Mouse (Mus musculus) embryonic fibroblast, embryonic 13.5 days (primary cell): ENCODE data around the gene Grtp1. TPM values are rescaled to one million over a fixed set of nuclear protein-coding genes. Genes with fewer than 3 reads are reported as not detected.

Experiments used
- H3K27ac ChIP-seq: 2 replicates; pipeline ENCODE4 v1.5.1; 2012; ENCODE audit warnings: low read length, control low read depth, inconsistent platforms; ENCODE audit not compliant: insufficient read depth
- H3K4me1 ChIP-seq: 2 replicates; pipeline ENCODE4 v1.6.1; 2011; ENCODE audit warnings: low read length; ENCODE audit not compliant: control insufficient read depth, insufficient read depth
- H3K4me3 ChIP-seq: 2 replicates; pipeline ENCODE4 v1.5.1; 2011; ENCODE audit warnings: mild to moderate bottlenecking, control low read depth, low read length; ENCODE audit not compliant: insufficient read depth
- CTCF ChIP-seq: IDR thresholded peaks from 2 replicates; pipeline ENCODE4 v1.5.1; 2011; ENCODE audit warnings: mild to moderate bottlenecking, control low read depth, low read length, moderate library complexity, borderline replicate concordance; ENCODE audit not compliant: insufficient read depth
- POLR2A ChIP-seq: IDR thresholded peaks from 2 replicates; pipeline ENCODE4 v1.6.1; 2011; ENCODE audit warnings: low read depth, mild to moderate bottlenecking, control low read depth, low read length, moderate library complexity
- polyA plus RNA-seq: library from polyadenylated mRNA; stranded (reverse); fragments of >200 nt; gene quantifications from 2 replicates; pipeline ENCODE4 v1.2.4, GENCODE M21; 2011; ENCODE audit warnings: low read depth; ENCODE audit not compliant: missing spikeins, insufficient read length

The Grtp1 gene
- polyA plus RNA-seq, 1 experiment, result 2.1 TPM

- Histone ChIP-seq H3K4me1 (no peaks in the 10 kb centered on the region), H3K27ac (no peak overlapping the region), H3K4me3 (no peak overlapping the region)
- TF ChIP-seq CTCF (no peak), POLR2A (no peak)
Measured at GRCm38 (mm10) chr8:13206290-13206689, 5.9 kb upstream of the Grtp1 start.

GRCm38 (mm10) chr8:13205311-13205710, 4.9 kb upstream of the Grtp1 start:
- no peaks in the 10 kb centered on the region for H3K4me1 ChIP-seq
- TF ChIP-seq CTCF (no peak), POLR2A (no peak)
- no peak overlapping the region for H3K4me3 ChIP-seq
- H3K27ac ChIP-seq, result no peak overlapping the region

GRCm38 (mm10) chr8:13204371-13205140, 4.1 kb upstream of the Grtp1 start:
- TF ChIP-seq POLR2A (no peak), CTCF (no peak)
- H3K4me1 ChIP-seq, result no peaks in the 10 kb centered on the region
- no peak overlapping the region for H3K4me3 ChIP-seq
- H3K27ac ChIP-seq, result no peak overlapping the region

GRCm38 (mm10) chr8:13203472-13203871, 3.1 kb upstream of the Grtp1 start:
- TF ChIP-seq POLR2A, result no peak
- no peak for TF ChIP-seq CTCF
- Histone ChIP-seq H3K4me1 (no peaks in the 10 kb centered on the region), H3K4me3 (no peak overlapping the region), H3K27ac (no peak overlapping the region)

- no peak for TF ChIP-seq POLR2A
- no peak for TF ChIP-seq CTCF
- Histone ChIP-seq H3K27ac (no peak overlapping the region), H3K4me3 (no peak overlapping the region), H3K4me1 (no peaks in the 10 kb centered on the region)
Measured at GRCm38 (mm10) chr8:13202806-13203205, 2.4 kb upstream of the Grtp1 start.

GRCm38 (mm10) chr8:13202041-13202440, 1.6 kb upstream of the Grtp1 start:
- no peaks in the 10 kb centered on the region for H3K4me1 ChIP-seq
- H3K27ac ChIP-seq, result no peak overlapping the region
- H3K4me3 ChIP-seq, result no peak overlapping the region
- TF ChIP-seq CTCF (no peak), POLR2A (no peak)

GRCm38 (mm10) chr8:13201013-13201334, 554 bp upstream of the Grtp1 start:
- Histone ChIP-seq H3K4me1 (no peaks in the 10 kb centered on the region), H3K4me3 (peak overlapping the region; percentile 29; the same call in 1 of the 2 replicates), H3K27ac (no peak overlapping the region)
- TF ChIP-seq POLR2A, result no peak
- TF ChIP-seq CTCF, result no peak

- H3K4me1 ChIP-seq, result no peaks in the 10 kb centered on the region
- H3K4me3 ChIP-seq, result peak overlapping the region; percentile 56; the same call in 1 of the 2 replicates
- H3K27ac ChIP-seq, result no peak overlapping the region
- TF ChIP-seq CTCF (no peak), POLR2A (no peak)
Measured at GRCm38 (mm10) chr8:13199385-13200061, 897 bp downstream of the Grtp1 start.

GRCm38 (mm10) chr8:13197493-13197892, 2.9 kb downstream of the Grtp1 start:
- Histone ChIP-seq H3K27ac (no peak overlapping the region), H3K4me3 (no peak overlapping the region), H3K4me1 (no peaks in the 10 kb centered on the region)
- no peak for TF ChIP-seq CTCF
- no peak for TF ChIP-seq POLR2A

- Histone ChIP-seq H3K4me1 (no peaks in the 10 kb centered on the region), H3K27ac (peak overlapping the region; percentile 53; the same call in 1 of the 2 replicates), H3K4me3 (no peak overlapping the region)
- TF ChIP-seq POLR2A, result no peak
- TF ChIP-seq CTCF, result no peak
Measured at GRCm38 (mm10) chr8:13194818-13195217, 5.6 kb downstream of the Grtp1 start.
